Mouse (Mus musculus): Measurements from ENCODE around the gene Dpp8. TPM values are rescaled to one million over a fixed set of nuclear protein-coding genes. Genes with fewer than 3 reads are reported as not detected.
"Not testable (repeated sequence)": the region's sequence is repeated elsewhere in the genome, so short reads cannot be mapped to it uniquely, and the experiment has no call there.

The Dpp8 gene
- total RNA-seq, 2 experiments from 2014 or later, result 134 to 141 TPM

- intact Hi-C loops (cut with DNase I), result loop anchor here (5.0 to 10.0 kb wide), 2 partner anchors 35 to 237 kb away; no protein-coding TSS in a partner anchor
- DNase-seq (ENCODE audit: low spot score in 2 of 2), result no peak
These were observed 45.3 kb downstream of the Dpp8 start for GRCm38 (mm10) chr9:65077536-65077935.

- not testable (repeated sequence) for DNase-seq (ENCODE audit: low spot score in 2 of 2)
- intact Hi-C loops (cut with DNase I), result loop anchor here (5.0 kb wide), 1 partner anchor 42 kb away; no protein-coding TSS in a partner anchor
These were observed 47.9 kb downstream of the Dpp8 start for GRCm38 (mm10) chr9:65080141-65080540.

- intact Hi-C loops (cut with DNase I), result loop anchor here (5.0 kb wide), 1 partner anchor 39 kb away; no protein-coding TSS in a partner anchor
These were observed 51.0 kb downstream of the Dpp8 start for GRCm38 (mm10) chr9:65083075-65083765.

GRCm38 (mm10) chr9:65084198-65084807, 52.1 kb downstream of the Dpp8 start:
- intact Hi-C loops (cut with DNase I), result loop anchor here (5.0 kb wide), 1 partner anchor 38 kb away; no protein-coding TSS in a partner anchor

More at GRCm38 (mm10) chr9:65083075-65083765, 51.0 kb downstream of the Dpp8 start:
- DNase-seq (ENCODE audit: low spot score in 2 of 2), result no peak

GRCm38 (mm10) chr9:65085270-65085669, 53.1 kb downstream of the Dpp8 start:
- intact Hi-C loops (cut with DNase I), result no loop called here

More at GRCm38 (mm10) chr9:65084198-65084807, 52.1 kb downstream of the Dpp8 start:
- peak in 1 of 2 experiments; percentile 24 for DNase-seq (ENCODE audit: low spot score in 2 of 2)

GRCm38 (mm10) chr9:65086801-65087200, 54.6 kb downstream of the Dpp8 start:
- intact Hi-C loops (cut with DNase I), result no loop called here
- DNase-seq (ENCODE audit: low spot score in 2 of 2), result no peak

More at GRCm38 (mm10) chr9:65085270-65085669, 53.1 kb downstream of the Dpp8 start:
- no peak for DNase-seq (ENCODE audit: low spot score in 2 of 2)

GRCm38 (mm10) chr9:65087490-65087889, 55.3 kb downstream of the Dpp8 start:
- intact Hi-C loops (cut with DNase I), result no loop called here
- DNase-seq (ENCODE audit: low spot score in 2 of 2), result no peak

GRCm38 (mm10) chr9:65094237-65094636, 62.0 kb downstream of the Dpp8 start:
- DNase-seq (ENCODE audit: low spot score in 2 of 2), result peak; percentile 39 to 50
- intact Hi-C loops (cut with DNase I), result no loop called here

GRCm38 (mm10) chr9:65100991-65101685, 68.9 kb downstream of the Dpp8 start, which contains the start of gene Igdcc4:
Gene Igdcc4, plus strand, starts transcription at chr9:65101486.
- intact Hi-C loops (cut with DNase I), result no loop called here
- peak; percentile 24 to 40 for DNase-seq (ENCODE audit: low spot score in 2 of 2)

GRCm38 (mm10) chr9:65101686-65102376, 69.6 kb downstream of the Dpp8 start:
- peak; percentile 33 to 59 for DNase-seq (ENCODE audit: low spot score in 2 of 2)
- intact Hi-C loops (cut with DNase I), result no loop called here

- intact Hi-C loops (cut with DNase I), result no loop called here
- peak; percentile 24 to 54 for DNase-seq (ENCODE audit: low spot score in 2 of 2)
These were observed 70.4 kb downstream of the Dpp8 start for GRCm38 (mm10) chr9:65102377-65103172.

- peak in 1 of 2 experiments; percentile 59 for DNase-seq (ENCODE audit: low spot score in 2 of 2)
- intact Hi-C loops (cut with DNase I), result no loop called here
These were observed 71.0 kb downstream of the Dpp8 start for GRCm38 (mm10) chr9:65103173-65103752.

GRCm38 (mm10) chr9:65106821-65107220, 74.6 kb downstream of the Dpp8 start:
- DNase-seq (ENCODE audit: low spot score in 2 of 2), result no peak
- intact Hi-C loops (cut with DNase I), result no loop called here

GRCm38 (mm10) chr9:65107893-65108292, 75.7 kb downstream of the Dpp8 start:
- intact Hi-C loops (cut with DNase I), result no loop called here
- no peak for DNase-seq (ENCODE audit: low spot score in 2 of 2)

GRCm38 (mm10) chr9:65109132-65110072, 77.2 kb downstream of the Dpp8 start:
- peak; percentile 49 to 57 for DNase-seq (ENCODE audit: low spot score in 2 of 2)
- intact Hi-C loops (cut with DNase I), result no loop called here

- no peak for DNase-seq (ENCODE audit: low spot score in 2 of 2)
- intact Hi-C loops (cut with DNase I), result no loop called here
These were observed 79.5 kb downstream of the Dpp8 start for GRCm38 (mm10) chr9:65111698-65112097.

- DNase-seq (ENCODE audit: low spot score in 2 of 2), result no peak
- intact Hi-C loops (cut with DNase I), result no loop called here
These were observed 81.5 kb downstream of the Dpp8 start for GRCm38 (mm10) chr9:65113694-65114093.

Data from left cerebral cortex, postnatal 14 days (tissue).